Mouse (Mus musculus) heart, embryonic 10.5 days (tissue): ENCODE measurements at regions not wholly inside any gene's neighbourhood (a gene's known extent, or its start where the extent isn't known, plus 50 kb on each side); places are given as distances from the start of the nearest gene placed in this dataset.

ENCODE experiments used
- DNase-seq: peaks from one replicate; pipeline ENCODE4 v3.0.0-alpha.2; 2017; ENCODE audit warnings: low spot score
- H3K27ac ChIP-seq: fragments of 300-500 bp; sonication (generic); 2 replicates; pipeline ENCODE4 v1.5.1; 2016; ENCODE audit warnings: mild to moderate bottlenecking
- H3K27me3 ChIP-seq: fragments of 300-500 bp; sonication (generic); 2 replicates; pipeline ENCODE4 v1.6.1; 2016; ENCODE audit warnings: mild to moderate bottlenecking; ENCODE audit not compliant: poor library complexity, insufficient read depth, severe bottlenecking
- H3K36me3 ChIP-seq: fragments of 300-500 bp; sonication (generic); 2 replicates; pipeline ENCODE4 v1.6.1; 2016; ENCODE audit warnings: mild to moderate bottlenecking, moderate library complexity
- H3K4me1 ChIP-seq: fragments of 300-500 bp; sonication (generic); 2 replicates; pipeline ENCODE4 v1.6.1; 2016; ENCODE audit warnings: mild to moderate bottlenecking
- H3K4me3 ChIP-seq: fragments of 300-500 bp; sonication (generic); 2 replicates; pipeline ENCODE4 v1.5.1; 2016; ENCODE audit warnings: mild to moderate bottlenecking, moderate library complexity
- H3K9me3 ChIP-seq: fragments of 300-500 bp; sonication (generic); 2 replicates; pipeline ENCODE4 v1.6.1; 2016; ENCODE audit warnings: mild to moderate bottlenecking, moderate library complexity
- WGBS: fragments of 180-500 bp; shearing (Covaris S2); methylation state at CpG from one replicate; pipeline ENCODE4 v1.1.7; 2016; 5-methylcytosine and 5-hydroxymethylcytosine counted together

- no peak overlapping the region for H3K27ac ChIP-seq
- H3K36me3 ChIP-seq: no peaks in the 10 kb centered on the region
- WGBS: 58% methylated on average over 9 of the region's 9 CpGs
- DNase-seq: no peak
- H3K9me3 ChIP-seq: no peaks in the 10 kb centered on the region
- H3K4me3 ChIP-seq: no peak overlapping the region
- H3K27me3 ChIP-seq: peaks cover 78% of the 10 kb centered on the region
- H3K4me1 ChIP-seq: peaks cover 16% of the 10 kb centered on the region
These were observed 50.2 kb upstream of the Pdzd8 start for GRCm38 (mm10) chr19:59395739-59396138.

GRCm38 (mm10) chr19:59396506-59396905, 50.9 kb upstream of the Pdzd8 start:
- H3K4me3 ChIP-seq: no peak overlapping the region
- no peak for DNase-seq
- H3K27me3 ChIP-seq: peaks cover 84% of the 10 kb centered on the region
- no peak overlapping the region for H3K27ac ChIP-seq
- H3K36me3 ChIP-seq: no peaks in the 10 kb centered on the region
- H3K9me3 ChIP-seq: no peaks in the 10 kb centered on the region
- 69% methylated on average over 3 of the region's 3 CpGs for WGBS
- H3K4me1 ChIP-seq: peaks cover 16% of the 10 kb centered on the region

GRCm38 (mm10) chr19:59399849-59400585, 54.4 kb upstream of the Pdzd8 start:
- WGBS: 36% methylated on average over 11 of the region's 11 CpGs
- H3K9me3 ChIP-seq: no peaks in the 10 kb centered on the region
- peaks cover 84% of the 10 kb centered on the region for H3K27me3 ChIP-seq
- no peak overlapping the region for H3K4me3 ChIP-seq
- no peak overlapping the region for H3K27ac ChIP-seq
- H3K4me1 ChIP-seq: peaks cover 10% of the 10 kb centered on the region
- no peak for DNase-seq
- no peaks in the 10 kb centered on the region for H3K36me3 ChIP-seq

- Histone ChIP-seq H3K4me3 (no peak overlapping the region), H3K4me1 (peaks cover 5% of the 10 kb centered on the region), H3K9me3 (no peaks in the 10 kb centered on the region), H3K27me3 (peaks cover 78% of the 10 kb centered on the region), H3K36me3 (no peaks in the 10 kb centered on the region), H3K27ac (no peak overlapping the region)
- WGBS: 76% methylated on average over 3 of the region's 3 CpGs
- no peak for DNase-seq
These were observed 55.7 kb upstream of the Pdzd8 start for GRCm38 (mm10) chr19:59401304-59401703.

GRCm38 (mm10) chr19:59402097-59402496, 56.1 kb upstream of the Emx2 start:
- H3K27me3 ChIP-seq: peaks cover 70% of the 10 kb centered on the region
- H3K9me3 ChIP-seq: no peaks in the 10 kb centered on the region
- H3K27ac ChIP-seq: no peak overlapping the region
- DNase-seq: no peak
- H3K4me1 ChIP-seq: peaks cover 5% of the 10 kb centered on the region
- H3K36me3 ChIP-seq: no peaks in the 10 kb centered on the region
- 83% methylated on average over 4 of the region's 4 CpGs for WGBS
- H3K4me3 ChIP-seq: no peak overlapping the region

GRCm38 (mm10) chr19:59404082-59404481, 54.1 kb upstream of the Emx2 start:
- Histone ChIP-seq H3K36me3 (no peaks in the 10 kb centered on the region), H3K27ac (no peak overlapping the region), H3K4me3 (no peak overlapping the region), H3K4me1 (peaks cover 5% of the 10 kb centered on the region), H3K9me3 (no peaks in the 10 kb centered on the region), H3K27me3 (peaks cover 64% of the 10 kb centered on the region)
- no peak for DNase-seq
- 85% methylated on average over 2 of the region's 2 CpGs for WGBS

- H3K27me3 ChIP-seq: peaks cover 63% of the 10 kb centered on the region
- H3K36me3 ChIP-seq: no peaks in the 10 kb centered on the region
- H3K4me1 ChIP-seq: peaks cover 5% of the 10 kb centered on the region
- no peak overlapping the region for H3K27ac ChIP-seq
- H3K9me3 ChIP-seq: no peaks in the 10 kb centered on the region
- H3K4me3 ChIP-seq: no peak overlapping the region
- WGBS: 88% methylated on average over 1 of the region's 1 CpGs
- DNase-seq: no peak
These were observed 53.4 kb upstream of the Emx2 start for GRCm38 (mm10) chr19:59404766-59405165.

GRCm38 (mm10) chr19:59405616-59406015, 52.6 kb upstream of the Emx2 start:
- Histone ChIP-seq H3K4me3 (no peak overlapping the region), H3K4me1 (no peaks in the 10 kb centered on the region), H3K27me3 (peaks cover 58% of the 10 kb centered on the region), H3K27ac (no peak overlapping the region), H3K36me3 (no peaks in the 10 kb centered on the region), H3K9me3 (no peaks in the 10 kb centered on the region)
- no peak for DNase-seq
- 85% methylated on average over 5 of the region's 5 CpGs for WGBS

GRCm38 (mm10) chr19:59408094-59408493, 50.1 kb upstream of the Emx2 start:
- no peaks in the 10 kb centered on the region for H3K4me1 ChIP-seq
- no peak overlapping the region for H3K27ac ChIP-seq
- WGBS: 70% methylated on average over 2 of the region's 2 CpGs
- peaks cover 56% of the 10 kb centered on the region for H3K27me3 ChIP-seq
- H3K36me3 ChIP-seq: no peaks in the 10 kb centered on the region
- H3K4me3 ChIP-seq: no peak overlapping the region
- no peak for DNase-seq
- no peaks in the 10 kb centered on the region for H3K9me3 ChIP-seq
